Mouse (Mus musculus): ENCODE data around the gene Naif1. TPM values are rescaled to one million over a fixed set of nuclear protein-coding genes. Genes with fewer than 3 reads are reported as not detected.
A peak's percentile ranks its signal among the peaks of the same experiment; 100 is the strongest.

Naif1 gene
- polyA plus RNA-seq, 1 experiment from 2014 or later: 5.6 TPM

- 80% methylated on average over 1 of the region's 1 CpGs for WGBS
- Histone ChIP-seq H3K4me3 (no peak overlapping the region), H3K9me3 (no peaks in the 10 kb centered on the region), H3K9ac (no peak overlapping the region), H3K27me3 (no peaks in the 10 kb centered on the region), H3K27ac (peak overlapping the region; percentile 59; the same call in 1 of the 2 replicates), H3K4me2 (no peak overlapping the region), H3K4me1 (peaks cover 45% of the 10 kb centered on the region), H3K36me3 (peaks cover 10% of the 10 kb centered on the region; the same call in 1 of the 2 replicates)
- ATAC-seq (ENCODE audit: insufficient number of reproducible peaks, low FRiP score, low TSS enrichment, low read depth): no peak
Observed at GRCm38 (mm10) chr2:32448480-32448879, 1.8 kb upstream of the Naif1 start.

GRCm38 (mm10) chr2:32450881-32451844, 906 bp downstream of the Naif1 start, which contains the start of gene Slc25a25:
TSS of gene Slc25a25 (minus strand) at chr2:32451445.
- peak; percentile 88 for ATAC-seq (ENCODE audit: insufficient number of reproducible peaks, low FRiP score, low TSS enrichment, low read depth)
- peak within 1 kb of the TSS; percentile 64 for H3K9ac ChIP-seq
- H3K4me1 ChIP-seq: peaks cover 53% of the 10 kb centered on the region
- peak within 1 kb of the TSS; percentile 95 for H3K27ac ChIP-seq
- H3K27me3 ChIP-seq: no peaks in the 10 kb centered on the region
- peak within 1 kb of the TSS; percentile 77 for H3K4me3 ChIP-seq
- peak within 1 kb of the TSS; percentile 79 for H3K4me2 ChIP-seq
- peaks cover 16% of the 10 kb centered on the region for H3K36me3 ChIP-seq
- no peaks in the 10 kb centered on the region for H3K9me3 ChIP-seq
- under 1% methylated on average over 102 of the region's 103 CpGs for WGBS

- peak overlapping the region; percentile 79 for H3K4me2 ChIP-seq
- peak overlapping the region; percentile 95 for H3K27ac ChIP-seq
- H3K9ac ChIP-seq: peak overlapping the region; percentile 11; the same call in 1 of the 2 replicates
- no peaks in the 10 kb centered on the region for H3K27me3 ChIP-seq
- peaks cover 50% of the 10 kb centered on the region for H3K4me1 ChIP-seq
- ATAC-seq (ENCODE audit: insufficient number of reproducible peaks, low FRiP score, low TSS enrichment, low read depth): peak; percentile 95
- no peaks in the 10 kb centered on the region for H3K9me3 ChIP-seq
- peaks cover 20% of the 10 kb centered on the region for H3K36me3 ChIP-seq
- under 1% methylated on average over 25 of the region's 25 CpGs for WGBS
- peak overlapping the region; percentile 77 for H3K4me3 ChIP-seq
Observed at GRCm38 (mm10) chr2:32451870-32452372, 1.7 kb downstream of the Naif1 start.

- WGBS: 96% methylated on average over 16 of the region's 16 CpGs
- Histone ChIP-seq H3K27ac (peak overlapping the region; percentile 66), H3K4me3 (peak overlapping the region; percentile 77), H3K9me3 (no peaks in the 10 kb centered on the region), H3K9ac (peak overlapping the region; percentile 11; the same call in 1 of the 2 replicates), H3K36me3 (peaks cover 20% of the 10 kb centered on the region), H3K4me1 (peaks cover 46% of the 10 kb centered on the region), H3K4me2 (peak overlapping the region; percentile 44), H3K27me3 (no peaks in the 10 kb centered on the region)
- ATAC-seq (ENCODE audit: insufficient number of reproducible peaks, low FRiP score, low TSS enrichment, low read depth): no peak
Observed at GRCm38 (mm10) chr2:32452441-32452971, 2.2 kb downstream of the Naif1 start.

- WGBS: 81% methylated on average over 5 of the region's 5 CpGs
- no peak for ATAC-seq (ENCODE audit: insufficient number of reproducible peaks, low FRiP score, low TSS enrichment, low read depth)
Observed at GRCm38 (mm10) chr2:32453641-32454303, 3.5 kb downstream of the Naif1 start.

GRCm38 (mm10) chr2:32454633-32455032, 4.4 kb downstream of the Naif1 start:
- WGBS: 59% methylated on average over 10 of the region's 10 CpGs
- Histone ChIP-seq H3K4me3 (no peak overlapping the region), H3K9me3 (no peaks in the 10 kb centered on the region), H3K4me1 (peaks cover 35% of the 10 kb centered on the region), H3K36me3 (peaks cover 20% of the 10 kb centered on the region), H3K27me3 (no peaks in the 10 kb centered on the region), H3K27ac (no peak overlapping the region), H3K9ac (no peak overlapping the region), H3K4me2 (no peak overlapping the region)
- ATAC-seq (ENCODE audit: insufficient number of reproducible peaks, low FRiP score, low TSS enrichment, low read depth): no peak

More at GRCm38 (mm10) chr2:32453641-32454303, 3.5 kb downstream of the Naif1 start:
- no peaks in the 10 kb centered on the region for H3K27me3 ChIP-seq
- H3K4me3 ChIP-seq: no peak overlapping the region
- H3K27ac ChIP-seq: no peak overlapping the region
- H3K4me1 ChIP-seq: peaks cover 38% of the 10 kb centered on the region
- H3K9me3 ChIP-seq: no peaks in the 10 kb centered on the region
- H3K4me2 ChIP-seq: no peak overlapping the region
- peaks cover 20% of the 10 kb centered on the region for H3K36me3 ChIP-seq
- H3K9ac ChIP-seq: no peak overlapping the region

- Histone ChIP-seq H3K4me1 (peaks cover 31% of the 10 kb centered on the region), H3K9me3 (no peaks in the 10 kb centered on the region), H3K36me3 (peaks cover 20% of the 10 kb centered on the region), H3K4me2 (no peak overlapping the region), H3K4me3 (no peak overlapping the region), H3K9ac (no peak overlapping the region), H3K27ac (no peak overlapping the region), H3K27me3 (no peaks in the 10 kb centered on the region)
- ATAC-seq (ENCODE audit: insufficient number of reproducible peaks, low FRiP score, low TSS enrichment, low read depth): no peak
- WGBS: 90% methylated on average over 8 of the region's 8 CpGs
Observed at GRCm38 (mm10) chr2:32455101-32455500, 4.8 kb downstream of the Naif1 start.

- WGBS: 83% methylated on average over 2 of the region's 2 CpGs
Observed at GRCm38 (mm10) chr2:32458300-32458699, 8.0 kb downstream of the Naif1 start.

GRCm38 (mm10) chr2:32459657-32460056, 9.4 kb downstream of the Naif1 start:
- Histone ChIP-seq H3K9me3 (no peaks in the 10 kb centered on the region), H3K4me1 (peaks cover 9% of the 10 kb centered on the region), H3K4me3 (no peak overlapping the region), H3K4me2 (no peak overlapping the region), H3K36me3 (peaks cover 19% of the 10 kb centered on the region), H3K27me3 (no peaks in the 10 kb centered on the region), H3K9ac (no peak overlapping the region), H3K27ac (no peak overlapping the region)
- ATAC-seq (ENCODE audit: insufficient number of reproducible peaks, low FRiP score, low TSS enrichment, low read depth): no peak
- WGBS: 93% methylated on average over 2 of the region's 2 CpGs

More at GRCm38 (mm10) chr2:32458300-32458699, 8.0 kb downstream of the Naif1 start:
- H3K36me3 ChIP-seq: peaks cover 20% of the 10 kb centered on the region
- no peak for ATAC-seq (ENCODE audit: insufficient number of reproducible peaks, low FRiP score, low TSS enrichment, low read depth)
- H3K27me3 ChIP-seq: no peaks in the 10 kb centered on the region
- H3K27ac ChIP-seq: no peak overlapping the region
- H3K4me3 ChIP-seq: no peak overlapping the region
- peaks cover 10% of the 10 kb centered on the region; the same call in 1 of the 2 replicates for H3K4me1 ChIP-seq
- H3K4me2 ChIP-seq: no peak overlapping the region
- no peak overlapping the region for H3K9ac ChIP-seq
- H3K9me3 ChIP-seq: no peaks in the 10 kb centered on the region

- H3K27ac ChIP-seq: no peak overlapping the region
- H3K9ac ChIP-seq: no peak overlapping the region
- H3K9me3 ChIP-seq: no peaks in the 10 kb centered on the region
- no peak overlapping the region for H3K4me2 ChIP-seq
- peaks cover 9% of the 10 kb centered on the region; the same call in 1 of the 2 replicates for H3K4me1 ChIP-seq
- ATAC-seq (ENCODE audit: insufficient number of reproducible peaks, low FRiP score, low TSS enrichment, low read depth): no peak
- 75% methylated on average over 2 of the region's 2 CpGs for WGBS
- no peaks in the 10 kb centered on the region for H3K36me3 ChIP-seq
- no peak overlapping the region for H3K4me3 ChIP-seq
- H3K27me3 ChIP-seq: no peaks in the 10 kb centered on the region
Observed at GRCm38 (mm10) chr2:32463773-32464172, 13.5 kb downstream of the Naif1 start.

- 35% methylated on average over 6 of the region's 6 CpGs for WGBS
- H3K4me2 ChIP-seq: no peak overlapping the region
- no peak overlapping the region for H3K27ac ChIP-seq
- peaks cover 9% of the 10 kb centered on the region; the same call in 1 of the 2 replicates for H3K4me1 ChIP-seq
- H3K27me3 ChIP-seq: no peaks in the 10 kb centered on the region
- H3K36me3 ChIP-seq: no peaks in the 10 kb centered on the region
- H3K4me3 ChIP-seq: no peak overlapping the region
- no peak for ATAC-seq (ENCODE audit: insufficient number of reproducible peaks, low FRiP score, low TSS enrichment, low read depth)
- no peaks in the 10 kb centered on the region for H3K9me3 ChIP-seq
- no peak overlapping the region for H3K9ac ChIP-seq
Observed at GRCm38 (mm10) chr2:32464212-32464891, 14.1 kb downstream of the Naif1 start.
